ENCODE assay signal across 9 mouse cellular contexts in genomic region chr5:138970056-138970490, GRCm38 (mm10). TPM values are rescaled to one million over a fixed set of nuclear protein-coding genes. Genes with fewer than 3 reads are reported as not detected.
A peak's percentile ranks its signal among the peaks of the same experiment; 100 is the strongest.
DNase-seq lines count a peak whose midpoint lies in the region; ATAC-seq and TF ChIP-seq lines count a peak whose summit lies in the region.
"Had no signal": no experiment of that assay in that cellular context is flagged by ENCODE, and none has a peak within 500 bp of the region (broad histone marks: within the 10 kb centered on the region; RNA-seq: fewer than 3 reads in every experiment).

No protein-coding gene starts in this region.

- no peak overlapping the region for H3K4me3 ChIP-seq in forebrain, embryonic 14.5 days (ENCODE audit: low read depth, low read length)
- no peak overlapping the region for H3K4me3 ChIP-seq in forebrain, postnatal 0 days (ENCODE audit: low read depth, low read length)
- H3K4me3 ChIP-seq in lung, embryonic 14.5 days (ENCODE audit: low read depth, low read length) = no peak overlapping the region
- no peak overlapping the region for H3K4me3 ChIP-seq in forebrain, embryonic 15.5 days
- no peak overlapping the region for H3K4me3 ChIP-seq in midbrain, embryonic 14.5 days (replicated peaks; ENCODE audit: low read depth, low read length)
- H3K4me3 ChIP-seq: heart, adult 2 months had no signal

- DNase-seq in forebrain, embryonic 14.5 days (ENCODE audit: low spot score) = peak; percentile 34
- no peak for DNase-seq in forebrain, postnatal 0 days
- DNase-seq in adipocyte (ENCODE audit: low spot score) = peak; percentile 54
- DNase-seq in heart, postnatal 10 days = peak; percentile 80 to 85
- DNase-seq in lung, embryonic 14.5 days = peak; percentile 82
- no peak for DNase-seq in frontal cortex, postnatal 14 days (ENCODE audit: low spot score in 2 of 2)
- DNase-seq in midbrain, embryonic 14.5 days = no peak

- H3K36me3 ChIP-seq in forebrain, embryonic 14.5 days (ENCODE audit: control insufficient read depth, insufficient read depth, low read length) = no peaks in the 10 kb centered on the region
- H3K36me3 ChIP-seq in forebrain, postnatal 0 days (ENCODE audit: insufficient read depth) = no peaks in the 10 kb centered on the region
- 0 out of 2 replicates have a peak, but pooled peaks cover 1% of the 10 kb centered on the region for H3K36me3 ChIP-seq in lung, embryonic 14.5 days (ENCODE audit: insufficient read depth)
- H3K36me3 ChIP-seq in forebrain, embryonic 15.5 days = no peaks in the 10 kb centered on the region
- H3K36me3 ChIP-seq in midbrain, embryonic 14.5 days (ENCODE audit: control insufficient read depth, insufficient read depth, low read length) = no peaks in the 10 kb centered on the region

- no peak for TF ChIP-seq CTCF in forebrain, postnatal 0 days (IDR thresholded peaks at IDR 0.05; ENCODE audit: low read depth)
- no peak for TF ChIP-seq CTCF in lung, embryonic 14.5 days (IDR thresholded peaks at IDR 0.05; ENCODE audit: low read depth)

- H3K9me3 ChIP-seq in forebrain, embryonic 14.5 days (replicated peaks; ENCODE audit: control insufficient read depth, low read length) = no peaks in the 10 kb centered on the region
- no peaks in the 10 kb centered on the region for H3K9me3 ChIP-seq in forebrain, postnatal 0 days (ENCODE audit: low read length)
- no peaks in the 10 kb centered on the region for H3K9me3 ChIP-seq in lung, embryonic 14.5 days (ENCODE audit: low read depth, low read length)
- no peaks in the 10 kb centered on the region for H3K9me3 ChIP-seq in forebrain, embryonic 15.5 days
- H3K9me3 ChIP-seq in midbrain, embryonic 14.5 days (ENCODE audit: control insufficient read depth, low read length) = no peaks in the 10 kb centered on the region

- H3K27me3 ChIP-seq in forebrain, embryonic 14.5 days (replicated peaks; ENCODE audit: control insufficient read depth, insufficient read depth, low read length) = no peaks in the 10 kb centered on the region
- H3K27me3 ChIP-seq in forebrain, postnatal 0 days (ENCODE audit: insufficient read depth, low read length) = no peaks in the 10 kb centered on the region
- no peaks in the 10 kb centered on the region for H3K27me3 ChIP-seq in lung, embryonic 14.5 days (ENCODE audit: insufficient read depth, low read length)
- no peaks in the 10 kb centered on the region for H3K27me3 ChIP-seq in forebrain, embryonic 15.5 days
- no peaks in the 10 kb centered on the region for H3K27me3 ChIP-seq in midbrain, embryonic 14.5 days (ENCODE audit: control insufficient read depth, insufficient read depth, low read length)

- intact Hi-C loops in heart, postnatal 10 days (cut with DNase I) = no loop called here

- H3K27ac ChIP-seq in forebrain, embryonic 14.5 days (ENCODE audit: low read depth, low read length) = no peak overlapping the region
- no peak overlapping the region for H3K27ac ChIP-seq in forebrain, postnatal 0 days (ENCODE audit: low read depth, low read length)
- H3K27ac ChIP-seq in lung, embryonic 14.5 days (ENCODE audit: low read depth) = peak overlapping the region; percentile 95
- no peak overlapping the region for H3K27ac ChIP-seq in forebrain, embryonic 15.5 days (replicated peaks)
- H3K27ac ChIP-seq in midbrain, embryonic 14.5 days (replicated peaks; ENCODE audit: low read depth, low read length) = no peak overlapping the region
- H3K27ac ChIP-seq: heart, adult 2 months had no signal

- peaks cover 5% of the 10 kb centered on the region; the same call in 1 of the 2 replicates for H3K4me1 ChIP-seq in forebrain, embryonic 14.5 days (ENCODE audit: control insufficient read depth, insufficient read depth, low read length)
- H3K4me1 ChIP-seq in forebrain, postnatal 0 days (ENCODE audit: insufficient read depth) = peaks cover 8% of the 10 kb centered on the region; the same call in 1 of the 2 replicates
- H3K4me1 ChIP-seq in lung, embryonic 14.5 days (ENCODE audit: insufficient read depth) = peaks cover 27% of the 10 kb centered on the region; the same call in 1 of the 2 replicates
- peaks cover 19% of the 10 kb centered on the region for H3K4me1 ChIP-seq in forebrain, embryonic 15.5 days
- peaks cover 10% of the 10 kb centered on the region for H3K4me1 ChIP-seq in midbrain, embryonic 14.5 days (ENCODE audit: control insufficient read depth, insufficient read depth, low read length)

- 41% methylated on average over 7 of the region's 7 CpGs for WGBS in forebrain, embryonic 14.5 days
- WGBS in forebrain, postnatal 0 days = 36% methylated on average over 7 of the region's 7 CpGs
- 24% methylated on average over 7 of the region's 7 CpGs for WGBS in lung, embryonic 14.5 days
- 41% methylated on average over 7 of the region's 7 CpGs for WGBS in forebrain, embryonic 15.5 days
- WGBS in midbrain, embryonic 14.5 days = 71% methylated on average over 7 of the region's 7 CpGs

- ATAC-seq in forebrain, embryonic 14.5 days = peak; percentile 23; the same call in 1 of the 2 replicates
- ATAC-seq in forebrain, postnatal 0 days = no peak
- peak; percentile 71 for ATAC-seq in lung, embryonic 14.5 days (ENCODE audit: insufficient read depth)
- ATAC-seq in forebrain, embryonic 15.5 days (replicated peaks) = no peak
- ATAC-seq in midbrain, embryonic 14.5 days (ENCODE audit: low FRiP score, low TSS enrichment) = no peak

- no peak overlapping the region for H3K9ac ChIP-seq in forebrain, embryonic 14.5 days (ENCODE audit: low read length)
- H3K9ac ChIP-seq in forebrain, postnatal 0 days = no peak overlapping the region
- H3K9ac ChIP-seq in lung, embryonic 14.5 days = no peak overlapping the region
- no peak overlapping the region for H3K9ac ChIP-seq in forebrain, embryonic 15.5 days (replicated peaks)
- no peak overlapping the region for H3K9ac ChIP-seq in midbrain, embryonic 14.5 days (replicated peaks; ENCODE audit: low read length)

- H3K4me2 ChIP-seq in forebrain, embryonic 14.5 days (ENCODE audit: low read length) = no peak overlapping the region
- no peak overlapping the region for H3K4me2 ChIP-seq in forebrain, postnatal 0 days (ENCODE audit: low read depth)
- H3K4me2 ChIP-seq in lung, embryonic 14.5 days = no peak overlapping the region
- H3K4me2 ChIP-seq in forebrain, embryonic 15.5 days (replicated peaks) = no peak overlapping the region
- no peak overlapping the region for H3K4me2 ChIP-seq in midbrain, embryonic 14.5 days (ENCODE audit: low read length)

RNA-seq across cellular contexts. Expression of gene Pdgfa, which starts 27.1 kb away (rescaled TPM):
- 14.5 and 15.6 TPM in 2 replicates for polyA plus RNA-seq in forebrain, embryonic 14.5 days (2014; fragmentation: Nextera tagmentation; extraction: Ambion mirVana)
- total RNA-seq in forebrain, postnatal 0 days (2014; rRNA removed) = 57.8 and 63.4 TPM in 2 replicates
- 43.3 and 47.8 TPM in 2 replicates for polyA plus RNA-seq in forebrain, postnatal 0 days (2015; fragmentation: Nextera tagmentation; extraction: Ambion mirVana)
- total RNA-seq in heart, postnatal 10 days (2021) = 10 to 100 TPM; 34.1 to 45.2 TPM
- polyA plus RNA-seq in lung, embryonic 14.5 days (2014; fragmentation: Nextera tagmentation; extraction: Ambion mirVana) = 40.9 and 46.0 TPM in 2 replicates
- polyA plus RNA-seq in forebrain, embryonic 15.5 days (2015; fragmentation: Nextera tagmentation; extraction: Ambion mirVana) = 13.9 and 17.5 TPM in 2 replicates
- polyA plus RNA-seq in midbrain, embryonic 14.5 days (2014; fragmentation: Nextera tagmentation; extraction: Ambion mirVana) = 16.2 and 24.6 TPM in 2 replicates

Comparison
In these comparisons a context has a peak if more than half of its experiments do, and no peak if none do; other contexts are left out.
1. ATAC-seq: peak in forebrain, embryonic 14.5 days (single experiment) and lung, embryonic 14.5 days (single experiment); none in forebrain, postnatal 0 days (single experiment), forebrain, embryonic 15.5 days (single experiment) and midbrain, embryonic 14.5 days (single experiment).
2. DNase-seq: peak in forebrain, embryonic 14.5 days (single experiment), adipocyte (single experiment), heart, postnatal 10 days (2 of 2) and lung, embryonic 14.5 days (single experiment); none in forebrain, postnatal 0 days (single experiment), frontal cortex, postnatal 14 days (0 of 2) and midbrain, embryonic 14.5 days (single experiment).